Mouse (Mus musculus) liver, adult 2 months (tissue): ENCODE data around the gene Kif19a. TPM values are rescaled to one million over a fixed set of nuclear protein-coding genes. Genes with fewer than 3 reads are reported as not detected.
A peak's percentile ranks its signal among the peaks of the same experiment; 100 is the strongest.

ENCODE experiments used
- DNase-seq: peaks from one replicate; pipeline ENCODE4 v3.0.0-alpha.2; 2011; ENCODE audit warnings: low read depth, low spot score; ENCODE audit errors: extremely low read depth
- H3K27ac ChIP-seq: fragments of 200-500 bp; replicated peaks from 2 replicates; pipeline ENCODE4 v1.5.1; 2012; ENCODE audit warnings: low read depth, mild to moderate bottlenecking, control low read depth, inconsistent platforms, low read length; ENCODE audit not compliant: insufficient read depth
- H3K27me3 ChIP-seq: fragments of 200-500 bp; 2 replicates; pipeline ENCODE4 v1.6.1; 2012; ENCODE audit warnings: mild to moderate bottlenecking, moderate library complexity, low read length, inconsistent platforms; ENCODE audit not compliant: control insufficient read depth, insufficient read depth
- H3K36me3 ChIP-seq: fragments of 200-500 bp; 2 replicates; pipeline ENCODE4 v1.6.1; 2012; ENCODE audit warnings: low read length, inconsistent platforms; ENCODE audit not compliant: control insufficient read depth, insufficient read depth
- H3K4me1 ChIP-seq: fragments of 200-500 bp; 2 replicates; pipeline ENCODE4 v1.6.1; 2011; ENCODE audit warnings: low read length; ENCODE audit not compliant: control insufficient read depth, insufficient read depth
- H3K4me3 ChIP-seq: fragments of 200-500 bp; 2 replicates; pipeline ENCODE4 v1.5.1; 2011; ENCODE audit warnings: low read depth, mild to moderate bottlenecking, control low read depth, low read length, moderate library complexity; ENCODE audit not compliant: insufficient read depth
- H3K79me2 ChIP-seq: fragments of 200-500 bp; 2 replicates; pipeline ENCODE4 v1.6.1; 2012; ENCODE audit warnings: inconsistent platforms, mild to moderate bottlenecking, low read length, moderate library complexity; ENCODE audit not compliant: control insufficient read depth, insufficient read depth
- H3K9ac ChIP-seq: fragments of 200-500 bp; 2 replicates; pipeline ENCODE4 v1.6.1; 2012; ENCODE audit warnings: low read depth, mild to moderate bottlenecking, control low read depth, inconsistent platforms, low read length
- CTCF ChIP-seq: fragments of 200-500 bp; IDR thresholded peaks from 2 replicates; pipeline ENCODE4 v1.5.1; 2011; ENCODE audit warnings: low read depth, low read length, control low read depth
- POLR2A ChIP-seq: fragments of 200-500 bp; IDR thresholded peaks from 2 replicates; pipeline ENCODE4 v1.6.1; 2011; ENCODE audit warnings: low read length, control low read depth; ENCODE audit not compliant: insufficient read depth; ENCODE audit errors: extremely low read depth
- WGBS: fragments of 180-500 bp; shearing (Covaris S2); methylation state at CpG from one replicate; pipeline ENCODE4 v1.1.7; 2018; 5-methylcytosine and 5-hydroxymethylcytosine counted together
- polyA plus RNA-seq: library from polyadenylated mRNA; depleted of rRNA; stranded (reverse); fragments of >200 nt; gene quantifications from 2 replicates; pipeline ENCODE4 v1.2.3, GENCODE M21; 2012; rRNA removed
- total RNA-seq: library from RNA; depleted of rRNA; stranded (reverse); fragments of >200 nt; gene quantifications from 2 replicates; pipeline ENCODE4 v1.2.3, GENCODE M21; 2014; rRNA removed

Gene Kif19a
- total and polyA plus RNA-seq, 2 experiments: 0.24 to 0.37 TPM

GRCm38 (mm10) chr11:114829499-114830432 lies 64.6 kb downstream of the Kif19a start:
- peaks cover 9% of the 10 kb centered on the region for H3K4me1 ChIP-seq

GRCm38 (mm10) chr11:114830433-114830773 lies 65.2 kb downstream of the Kif19a start:
- H3K4me3 ChIP-seq: no peak overlapping the region

More at GRCm38 (mm10) chr11:114829499-114830432, 64.6 kb downstream of the Kif19a start:
- peak overlapping the region; percentile 84 for H3K27ac ChIP-seq
- H3K36me3 ChIP-seq: no peaks in the 10 kb centered on the region
- 5% methylated on average over 24 of the region's 24 CpGs for WGBS
- H3K79me2 ChIP-seq: no peaks in the 10 kb centered on the region
- H3K27me3 ChIP-seq: no peaks in the 10 kb centered on the region
- peak; percentile 83 for DNase-seq
- TF ChIP-seq POLR2A (no peak), CTCF (no peak)
- peak overlapping the region; percentile 12; the same call in 1 of the 2 replicates for H3K4me3 ChIP-seq
- H3K9ac ChIP-seq: peak overlapping the region; percentile 39

GRCm38 (mm10) chr11:114833166-114833565 lies 68.0 kb downstream of the Kif19a start:
- H3K27me3 ChIP-seq: no peaks in the 10 kb centered on the region
- TF ChIP-seq CTCF (no peak), POLR2A (no peak)
- DNase-seq: no peak
- 70% methylated on average over 5 of the region's 5 CpGs for WGBS
- H3K27ac ChIP-seq: no peak overlapping the region
- no peak overlapping the region for H3K4me3 ChIP-seq
- no peaks in the 10 kb centered on the region for H3K36me3 ChIP-seq
- peaks cover 9% of the 10 kb centered on the region for H3K4me1 ChIP-seq
- H3K79me2 ChIP-seq: no peaks in the 10 kb centered on the region
- no peak overlapping the region for H3K9ac ChIP-seq

More at GRCm38 (mm10) chr11:114830433-114830773, 65.2 kb downstream of the Kif19a start:
- H3K4me1 ChIP-seq: peaks cover 9% of the 10 kb centered on the region
- no peak for TF ChIP-seq CTCF
- no peak for TF ChIP-seq POLR2A
- H3K27ac ChIP-seq: peak overlapping the region; percentile 84
- no peaks in the 10 kb centered on the region for H3K27me3 ChIP-seq
- H3K9ac ChIP-seq: peak overlapping the region; percentile 39; the same call in 1 of the 2 replicates
- 19% methylated on average over 8 of the region's 8 CpGs for WGBS
- no peaks in the 10 kb centered on the region for H3K79me2 ChIP-seq
- H3K36me3 ChIP-seq: no peaks in the 10 kb centered on the region
- peak; percentile 81 for DNase-seq

Other genes with a start within 250 kb of the Kif19a start
- gene Rpl38, start 96.9 kb upstream of the Kif19a start, total RNA-seq: 969 and 1,006 TPM in 2 replicates
- gene Rpl38, start 96.9 kb upstream of the Kif19a start, polyA plus RNA-seq: 245 and 258 TPM in 2 replicates
- gene Ttyh2, start 90.0 kb upstream of the Kif19a start, total RNA-seq: 25.6 and 42.6 TPM in 2 replicates
- gene Ttyh2, start 90.0 kb upstream of the Kif19a start, polyA plus RNA-seq: 65.5 and 66.9 TPM in 2 replicates
- not detected in 2 replicates for gene Dnaic2, start 38.0 kb upstream of the Kif19a start, total RNA-seq
- gene Dnaic2, start 38.0 kb upstream of the Kif19a start, polyA plus RNA-seq: 0.13 TPM in 1 of 2 replicates, not detected in the other
- gene Btbd17, start 30.6 kb downstream of the Kif19a start, total RNA-seq: not detected in 2 replicates
- not detected in 2 replicates for gene Btbd17, start 30.6 kb downstream of the Kif19a start, polyA plus RNA-seq
- gene Gpr142, start 33.5 kb downstream of the Kif19a start, total RNA-seq: not detected in 2 replicates
- not detected in 2 replicates for gene Gpr142, start 33.5 kb downstream of the Kif19a start, polyA plus RNA-seq
- gene Gprc5c, start 85.8 kb downstream of the Kif19a start, total RNA-seq: 51.4 and 66.2 TPM in 2 replicates
- gene Gprc5c, start 85.8 kb downstream of the Kif19a start, polyA plus RNA-seq: 87.6 and 93.9 TPM in 2 replicates
- 3.0 and 3.6 TPM in 2 replicates for gene Cd300a, start 124.7 kb downstream of the Kif19a start, total RNA-seq
- 0.65 and 1.2 TPM in 2 replicates for gene Cd300a, start 124.7 kb downstream of the Kif19a start, polyA plus RNA-seq
- gene Cd300lb, start 169.0 kb downstream of the Kif19a start, total RNA-seq: 1.0 and 1.2 TPM in 2 replicates
- gene Cd300lb, start 169.0 kb downstream of the Kif19a start, polyA plus RNA-seq: 0.35 and 0.46 TPM in 2 replicates
- 0.20 TPM in 1 of 2 replicates, not detected in the other for gene Cd300c, start 203.8 kb downstream of the Kif19a start, total RNA-seq
- 0.24 and 0.49 TPM in 2 replicates for gene Cd300c, start 203.8 kb downstream of the Kif19a start, polyA plus RNA-seq
- 6.6 and 7.4 TPM in 2 replicates for gene Cd300ld, start 224.5 kb downstream of the Kif19a start, total RNA-seq
- gene Cd300ld, start 224.5 kb downstream of the Kif19a start, polyA plus RNA-seq: 2.9 and 3.4 TPM in 2 replicates
- 5.6 and 7.9 TPM in 2 replicates for gene Cd300c2, start 236.5 kb downstream of the Kif19a start, total RNA-seq
- gene Cd300c2, start 236.5 kb downstream of the Kif19a start, polyA plus RNA-seq: 3.5 and 4.9 TPM in 2 replicates